Mouse (Mus musculus) lung, postnatal 14 days (tissue): ENCODE measurements around the gene Duox1.
A peak's percentile ranks its signal among the peaks of the same experiment; 100 is the strongest.
"Not testable (repeated sequence)": the region's sequence is repeated elsewhere in the genome, so short reads cannot be mapped to it uniquely, and the experiment has no call there.

Source experiments
- DNase-seq: peaks from one replicate; pipeline ENCODE4 v3.0.0; 2021

Duox1 gene

GRCm38 (mm10) chr2:122376041-122376561 is 60.6 kb downstream of the Duox1 start:
- peak; percentile 55 for DNase-seq

GRCm38 (mm10) chr2:122377215-122377674 is 61.8 kb downstream of the Duox1 start:
- peak; percentile 98 for DNase-seq

GRCm38 (mm10) chr2:122377751-122378246 is 62.3 kb downstream of the Duox1 start:
- peak; percentile 74 for DNase-seq

GRCm38 (mm10) chr2:122378421-122379291 is 63.2 kb downstream of the Duox1 start:
- DNase-seq, result peak; percentile 49

GRCm38 (mm10) chr2:122379292-122379650 is 63.8 kb downstream of the Duox1 start:
- DNase-seq, result no peak

- DNase-seq, result peak; percentile 50
Observed at GRCm38 (mm10) chr2:122380768-122381311, 65.4 kb downstream of the Duox1 start.

- no peak for DNase-seq
Observed at GRCm38 (mm10) chr2:122381329-122382103, 66.0 kb downstream of the Duox1 start.

GRCm38 (mm10) chr2:122382121-122382520 is 66.6 kb downstream of the Duox1 start:
- DNase-seq, result no peak

GRCm38 (mm10) chr2:122385095-122385494 is 69.6 kb downstream of the Duox1 start:
- no peak for DNase-seq

GRCm38 (mm10) chr2:122387135-122387534 is 71.7 kb downstream of the Duox1 start:
- not testable (repeated sequence) for DNase-seq

- no peak for DNase-seq
Observed at GRCm38 (mm10) chr2:122396150-122396549, 80.7 kb downstream of the Duox1 start.
